ENCODE assay signal across 7 mouse cellular contexts in genomic region chr5:103759489-103760424, GRCm38 (mm10).
DNase-seq lines count a peak whose midpoint lies in the region; ATAC-seq and TF ChIP-seq lines count a peak whose summit lies in the region.

No protein-coding gene starts in this region.

- TF ChIP-seq CTCF in E14TG2a.4 (conservative IDR thresholded peaks at IDR 0.05; ENCODE audit: low read length) (no peak), G1E (IDR thresholded peaks at IDR 0.05; ENCODE audit: low read depth, low read length) (no peak)

- WGBS in forebrain, embryonic 15.5 days = 48% methylated on average over 14 of the region's 14 CpGs
- 24% methylated on average over 14 of the region's 14 CpGs for whole genome bisulfite sequencing in limb, embryonic 12.5 days
- WGBS in neural tube, embryonic 14.5 days = 37% methylated on average over 14 of the region's 14 CpGs

- peak; percentile 76 for DNase-seq in G1E (ENCODE audit: low spot score)
- no peak for DNase-seq in frontal cortex, postnatal 10 days (ENCODE audit: low spot score in 2 of 2)
- no peak for DNase-seq in yolk sac, embryonic 10.5 days (ENCODE audit: low spot score)

- peak overlapping the region; percentile 24; the same call in 1 of the 2 replicates for H3K27ac ChIP-seq in forebrain, embryonic 15.5 days (replicated peaks)
- H3K27ac ChIP-seq in limb, embryonic 12.5 days = peak overlapping the region; percentile 86
- H3K27ac ChIP-seq in neural tube, embryonic 14.5 days (ENCODE audit: low read depth, low read length) = no peak overlapping the region

- H3K9me3 ChIP-seq in E14TG2a.4 (ENCODE audit: low read length) (no peaks in the 10 kb centered on the region), G1E (replicated peaks) (no peaks in the 10 kb centered on the region)
- H3K9me3 ChIP-seq in forebrain, embryonic 15.5 days = no peaks in the 10 kb centered on the region
- H3K9me3 ChIP-seq in limb, embryonic 12.5 days = no peaks in the 10 kb centered on the region
- H3K9me3 ChIP-seq in neural tube, embryonic 14.5 days (ENCODE audit: control insufficient read depth, low read length) = no peaks in the 10 kb centered on the region

- H3K36me3 ChIP-seq in E14TG2a.4 (ENCODE audit: insufficient read depth, low read length) (peaks cover 12% of the 10 kb centered on the region), G1E (replicated peaks) (peaks cover 38% of the 10 kb centered on the region)
- no peaks in the 10 kb centered on the region for H3K36me3 ChIP-seq in forebrain, embryonic 15.5 days
- no peaks in the 10 kb centered on the region for H3K36me3 ChIP-seq in limb, embryonic 12.5 days
- H3K36me3 ChIP-seq in neural tube, embryonic 14.5 days (ENCODE audit: control insufficient read depth, insufficient read depth, low read length) = no peaks in the 10 kb centered on the region

- H3K27me3 ChIP-seq in E14TG2a.4 (ENCODE audit: insufficient read depth, low read length) = peaks cover 2% of the 10 kb centered on the region
- H3K27me3 ChIP-seq in G1E (ENCODE audit: insufficient read depth, low read length) = no peaks in the 10 kb centered on the region
- no peaks in the 10 kb centered on the region for H3K27me3 ChIP-seq in forebrain, embryonic 15.5 days
- H3K27me3 ChIP-seq in limb, embryonic 12.5 days = 0 out of 2 replicates have a peak, but pooled peaks cover 8% of the 10 kb centered on the region
- 0 out of 2 replicates have a peak, but pooled peaks cover 2% of the 10 kb centered on the region for H3K27me3 ChIP-seq in neural tube, embryonic 14.5 days (ENCODE audit: control insufficient read depth, insufficient read depth, low read length)

- H3K4me2 ChIP-seq in forebrain, embryonic 15.5 days (replicated peaks) = peak overlapping the region; percentile 46
- H3K4me2 ChIP-seq in limb, embryonic 12.5 days = peak overlapping the region; percentile 80
- peak overlapping the region; percentile 60 for H3K4me2 ChIP-seq in neural tube, embryonic 14.5 days (ENCODE audit: low read depth, low read length)

- H3K4me3 ChIP-seq in E14TG2a.4 (replicated peaks; ENCODE audit: low read length) = peak overlapping the region; percentile 71
- peak overlapping the region; percentile 68 for H3K4me3 ChIP-seq in G1E (ENCODE audit: low read depth, low read length)
- peak overlapping the region; percentile 29 for H3K4me3 ChIP-seq in forebrain, embryonic 15.5 days
- peak overlapping the region; percentile 41 for H3K4me3 ChIP-seq in limb, embryonic 12.5 days (replicated peaks)
- no peak overlapping the region for H3K4me3 ChIP-seq in neural tube, embryonic 14.5 days (ENCODE audit: low read depth, low read length)

- H3K4me1 ChIP-seq in E14TG2a.4 (replicated peaks; ENCODE audit: low read depth, low read length) = peaks cover 93% of the 10 kb centered on the region
- peaks cover 86% of the 10 kb centered on the region for H3K4me1 ChIP-seq in G1E (ENCODE audit: insufficient read depth, low read depth, low read length)
- peaks cover 14% of the 10 kb centered on the region for H3K4me1 ChIP-seq in forebrain, embryonic 15.5 days
- peaks cover 36% of the 10 kb centered on the region for H3K4me1 ChIP-seq in limb, embryonic 12.5 days (replicated peaks)
- peaks cover 13% of the 10 kb centered on the region for H3K4me1 ChIP-seq in neural tube, embryonic 14.5 days (ENCODE audit: control insufficient read depth, insufficient read depth, low read length)

- peak; percentile 75 for ATAC-seq in G1E (ENCODE audit: extremely low read depth, insufficient number of reproducible peaks, low FRiP score, poor library complexity, severe bottlenecking)
- ATAC-seq in forebrain, embryonic 15.5 days (replicated peaks) = 0 out of 2 replicates have a peak, but pooled peaks have one; percentile 23
- no peak; the same call in 1 of the 2 replicates for ATAC-seq in limb, embryonic 12.5 days (ENCODE audit: insufficient number of reproducible peaks, insufficient read depth, low FRiP score, low TSS enrichment, low read depth)
- no peak for ATAC-seq in neural tube, embryonic 14.5 days (ENCODE audit: low read depth)

- H3K9ac ChIP-seq in forebrain, embryonic 15.5 days (replicated peaks) = peak overlapping the region; percentile 36; the same call in 1 of the 2 replicates
- peak overlapping the region; percentile 47; the same call in 1 of the 2 replicates for H3K9ac ChIP-seq in limb, embryonic 12.5 days (replicated peaks)
- H3K9ac ChIP-seq in neural tube, embryonic 14.5 days (replicated peaks; ENCODE audit: low read depth, low read length) = peak overlapping the region; percentile 16; the same call in 1 of the 2 replicates

Comparison
In these comparisons a context has a peak if more than half of its experiments do, and no peak if none do; other contexts are left out.
1. ATAC-seq: peak in G1E (single experiment) and forebrain, embryonic 15.5 days (single experiment); none in limb, embryonic 12.5 days (single experiment) and neural tube, embryonic 14.5 days (single experiment).
2. Peak in every context shown above with its lines, with median percentiles within 50 percentile points of each other: H3K4me2 ChIP-seq and H3K9ac ChIP-seq.